Mouse (Mus musculus) layer of hippocampus, adult 11-12 months (tissue): ENCODE measurements around the gene Gnmt.

Source experiments
- DNase-seq: peaks from one replicate; pipeline ENCODE4 v3.0.0; 2022; ENCODE audit warnings: low spot score

The Gnmt gene

DNA sequence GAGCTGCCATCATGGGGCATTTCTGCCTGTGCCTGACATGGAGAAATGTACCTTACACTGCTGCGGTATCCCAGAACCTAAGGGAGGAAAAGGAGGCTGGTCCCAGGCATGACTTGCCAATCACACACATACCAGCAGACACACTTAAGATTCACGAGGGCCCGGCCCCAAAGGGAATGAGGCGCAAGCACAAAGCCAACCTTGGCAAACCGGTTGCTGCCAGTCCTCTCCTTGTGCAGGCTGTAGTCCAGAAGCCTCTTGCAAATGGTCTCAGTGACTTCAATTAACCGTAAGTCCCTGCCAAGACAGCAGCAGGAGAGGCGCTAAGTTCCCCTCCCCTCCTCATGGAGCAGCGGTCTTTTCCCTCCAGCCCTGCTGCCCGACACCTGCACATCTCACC is 14.0 kb upstream of the Gnmt start:
- no peak for DNase-seq

DNA sequence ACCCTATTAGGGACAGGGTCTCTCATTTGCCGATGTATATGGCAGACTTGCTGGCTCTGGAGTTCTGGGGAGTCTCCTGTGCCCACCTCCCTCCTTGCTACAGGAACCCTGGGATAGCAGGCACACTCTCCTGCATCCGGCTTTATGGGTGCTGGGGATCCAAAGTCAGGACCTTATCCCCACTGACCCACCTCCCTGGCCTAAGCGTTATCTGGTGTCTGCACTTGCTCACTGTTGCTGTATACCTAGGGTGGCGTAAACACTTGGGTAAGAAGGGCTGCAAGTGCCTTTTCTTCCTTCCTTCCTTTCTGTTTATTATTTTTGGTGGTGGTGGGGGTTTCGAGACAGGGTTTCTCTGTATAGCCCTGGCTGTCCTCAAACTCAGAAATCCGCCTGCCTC is 12.3 kb upstream of the Gnmt start:
- DNase-seq = no peak

DNA sequence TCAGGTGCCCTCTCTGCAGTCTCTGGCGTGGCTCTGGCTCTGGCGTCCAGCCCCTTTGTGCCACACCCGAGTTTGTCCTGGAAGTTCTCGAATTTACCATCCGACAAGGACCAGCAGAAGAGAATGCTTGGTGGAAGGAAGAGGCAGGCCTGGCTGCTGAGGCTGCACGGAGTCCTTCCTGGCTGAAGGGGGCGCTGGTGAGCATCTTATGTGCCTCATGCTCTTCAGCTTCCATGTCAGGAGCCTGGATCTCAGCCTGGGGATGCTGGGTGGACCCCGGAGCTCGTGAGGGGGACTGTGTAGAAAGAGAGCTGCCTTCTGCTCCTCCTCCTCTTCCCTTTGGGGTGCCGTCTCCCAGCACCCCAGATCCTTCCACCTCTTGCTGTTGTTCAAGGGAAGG is 7.2 kb upstream of the Gnmt start:
- peak; percentile 31 for DNase-seq

DNA sequence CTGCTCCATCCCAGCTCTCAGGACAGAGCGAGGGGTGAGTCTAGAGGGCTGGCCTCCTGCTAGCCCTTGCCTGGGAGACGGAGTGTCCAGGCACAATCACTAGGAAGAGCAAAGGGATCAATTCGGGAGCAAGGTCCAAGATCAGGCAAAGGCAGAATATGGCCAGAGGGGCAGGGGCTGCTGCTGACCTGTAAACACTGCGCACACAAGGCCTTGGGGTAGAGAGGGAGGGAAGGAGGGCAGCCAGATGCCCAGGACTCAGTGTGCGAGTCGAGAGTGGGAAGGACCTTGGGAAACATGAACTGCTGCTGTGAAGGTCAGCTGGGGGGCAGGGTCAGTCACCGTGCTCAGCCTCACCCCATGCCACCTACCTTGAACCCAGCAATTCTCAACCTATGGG is 6.3 kb upstream of the Gnmt start:
- DNase-seq = no peak

DNA sequence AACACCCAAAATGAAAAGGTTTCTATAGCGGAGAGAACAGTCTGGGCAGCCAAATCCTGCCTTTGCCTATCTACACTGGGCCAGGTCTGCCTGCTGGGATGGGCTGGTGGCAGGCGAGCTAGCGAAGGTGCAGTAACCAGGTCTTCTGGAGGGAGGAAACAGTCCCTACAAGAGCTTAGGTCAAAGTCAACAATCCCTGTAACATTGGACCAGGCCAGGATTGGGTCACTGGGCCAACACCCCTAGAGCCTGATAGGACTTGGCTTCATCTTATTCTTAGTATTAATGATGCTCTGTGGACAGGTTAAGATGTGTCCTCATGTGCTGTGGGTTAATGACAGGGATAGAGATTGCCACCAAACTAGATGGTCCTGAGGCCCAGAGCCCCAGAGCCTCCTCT is 5.1 kb upstream of the Gnmt start:
- DNase-seq = no peak

DNA sequence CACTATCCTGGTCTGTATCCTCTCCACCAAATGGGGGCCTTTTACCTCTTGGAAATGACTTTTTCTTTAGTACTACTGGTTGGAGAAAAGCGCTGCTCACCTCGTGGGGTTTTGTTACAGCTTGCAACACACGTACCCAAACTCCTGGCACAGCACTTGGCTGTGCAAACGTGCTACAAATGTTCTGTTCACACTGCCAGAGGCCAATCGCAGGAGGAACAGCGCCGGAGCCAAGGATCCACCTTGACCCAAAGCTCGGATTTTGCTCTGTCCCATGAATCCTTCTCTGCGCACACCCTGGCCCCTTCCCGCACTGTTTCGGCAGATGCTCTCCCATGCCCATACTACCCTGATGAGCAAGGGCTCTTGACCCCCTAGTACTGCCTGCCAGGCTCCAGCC is 472 bp downstream of the Gnmt start:
- DNase-seq = no peak

DNA sequence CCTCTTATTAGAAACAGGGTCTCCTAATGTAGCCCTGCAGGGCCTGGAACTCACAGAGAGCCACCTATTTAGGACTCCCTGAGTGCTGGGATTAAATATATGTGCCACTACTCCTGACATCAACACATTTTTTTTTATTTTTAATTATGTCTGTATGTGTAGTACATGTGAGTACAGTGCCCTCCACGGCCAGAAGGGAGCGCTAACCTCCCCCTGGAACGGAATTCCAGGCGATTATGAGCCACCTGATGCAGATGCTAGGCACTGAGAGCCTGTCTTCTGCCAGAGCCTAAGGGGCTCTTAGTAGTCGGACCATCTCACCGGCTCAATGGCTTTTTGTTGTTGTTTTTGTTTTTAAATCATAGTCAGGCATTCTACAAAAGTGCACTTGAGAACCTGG is 947 bp downstream of the Gnmt start:
- no peak for DNase-seq

DNA sequence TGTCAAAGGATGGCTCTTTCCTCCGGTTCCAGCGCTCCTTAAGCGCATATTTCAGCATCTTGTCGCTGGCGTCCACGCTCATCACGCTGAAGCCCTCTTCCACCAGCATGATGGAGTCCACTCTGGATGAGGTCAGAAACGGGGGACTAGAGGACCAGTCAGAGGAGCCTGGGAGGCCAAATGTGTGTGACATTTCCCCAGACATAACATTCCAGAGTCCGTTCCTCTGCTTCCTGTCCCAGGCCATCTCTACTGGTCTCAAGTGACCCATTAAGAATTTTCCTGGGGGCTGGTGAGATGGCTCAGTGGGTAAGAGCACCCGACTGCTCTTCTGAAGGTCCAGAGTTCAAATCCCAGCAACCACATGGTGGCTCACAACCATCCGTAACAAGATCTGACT is 1.7 kb downstream of the Gnmt start:
- DNase-seq = no peak

DNA sequence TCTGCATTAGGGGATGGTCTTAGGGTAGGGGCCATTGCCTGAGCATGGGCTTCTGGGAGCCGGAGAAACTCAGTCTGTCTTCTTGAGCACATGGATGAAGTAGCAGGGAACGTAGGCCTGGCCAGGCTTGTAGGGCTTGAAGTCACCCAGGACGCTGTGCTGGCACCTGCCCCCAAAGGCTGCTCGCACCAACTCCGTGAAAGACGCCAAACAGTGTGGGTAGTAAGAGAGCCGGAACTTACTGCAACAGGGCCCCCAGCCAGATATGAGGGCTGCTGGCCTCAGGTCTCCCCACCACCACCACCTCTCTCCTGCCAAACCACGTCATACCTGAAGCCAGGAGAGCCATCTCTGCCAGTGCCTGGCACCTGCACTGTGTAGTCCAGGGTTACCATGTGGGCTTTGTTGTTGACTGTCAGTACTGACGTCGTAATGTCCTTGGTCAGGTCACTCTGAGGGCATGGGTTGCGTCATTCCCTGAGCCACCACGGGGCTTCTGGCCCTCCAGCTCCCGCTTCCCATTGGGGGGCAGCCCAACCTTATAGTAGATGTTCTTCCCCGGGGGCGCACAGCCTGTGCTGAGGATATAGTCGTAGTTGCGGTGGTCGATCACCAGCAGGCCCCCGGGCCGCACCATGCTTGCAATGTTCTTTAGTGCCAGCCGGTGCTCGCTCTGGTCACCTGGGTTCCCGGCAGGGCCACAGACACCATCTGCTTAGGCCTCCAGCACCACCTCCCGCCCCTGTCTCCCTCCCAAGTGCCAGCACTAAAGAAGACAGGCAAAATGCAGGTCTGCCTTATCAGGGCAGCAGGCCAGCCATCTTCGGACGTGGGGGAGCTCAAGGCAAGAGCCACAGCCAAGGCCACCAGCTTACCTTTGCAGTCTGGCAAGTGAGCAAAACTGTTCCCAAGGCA is 3.0 kb downstream of the Gnmt start:
- DNase-seq = no peak

DNA sequence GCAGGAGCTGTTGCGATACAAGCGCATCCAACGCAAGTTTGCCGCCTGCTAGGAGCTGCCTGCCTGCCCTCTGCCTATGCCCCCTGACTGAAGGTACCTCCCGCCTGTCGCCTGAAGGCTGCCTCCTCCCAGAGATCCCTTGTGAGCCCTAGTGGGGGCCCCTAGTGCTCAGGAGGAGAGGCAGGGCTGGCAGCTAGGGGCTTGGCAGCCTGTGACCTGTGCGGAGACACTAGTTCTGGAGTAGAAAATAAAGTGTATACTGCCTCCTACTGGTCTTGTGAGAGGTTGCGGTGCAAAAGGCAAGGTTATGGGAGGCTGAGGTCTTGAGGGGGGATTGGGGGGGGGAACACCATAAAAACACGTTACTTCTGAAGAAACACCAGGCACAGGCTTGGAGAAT is 3.7 kb downstream of the Gnmt start:
- no peak for DNase-seq

DNA sequence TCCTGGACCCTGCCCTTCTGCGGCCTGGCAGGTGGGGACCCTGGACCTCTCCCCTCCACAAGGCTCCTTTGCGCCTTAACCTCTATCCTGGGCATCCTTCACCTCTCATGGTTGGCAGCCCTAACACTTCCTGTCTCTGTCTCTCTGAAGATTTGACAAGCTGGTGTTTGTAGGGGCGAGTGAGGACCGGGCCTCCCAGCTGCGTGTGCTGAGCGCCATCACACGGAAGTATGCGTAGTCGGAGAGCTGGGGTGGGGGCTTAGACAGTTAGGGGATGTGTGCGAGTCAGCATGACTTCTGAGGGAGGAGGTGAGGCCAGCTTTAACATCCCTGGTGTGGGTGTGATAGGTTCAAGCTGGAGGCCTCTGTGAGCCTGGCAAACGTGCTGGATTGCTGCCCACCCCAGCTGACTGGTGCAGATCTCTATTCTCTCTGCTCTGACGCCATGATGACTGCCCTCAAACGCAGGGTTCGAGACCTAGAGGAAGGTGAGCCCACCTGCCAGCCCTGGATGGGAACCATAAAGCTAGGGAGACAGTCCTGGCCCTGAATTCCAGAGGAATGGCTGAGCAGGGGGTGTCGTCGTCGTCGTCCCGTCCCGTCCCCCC is 4.4 kb downstream of the Gnmt start:
- DNase-seq = no peak

DNA sequence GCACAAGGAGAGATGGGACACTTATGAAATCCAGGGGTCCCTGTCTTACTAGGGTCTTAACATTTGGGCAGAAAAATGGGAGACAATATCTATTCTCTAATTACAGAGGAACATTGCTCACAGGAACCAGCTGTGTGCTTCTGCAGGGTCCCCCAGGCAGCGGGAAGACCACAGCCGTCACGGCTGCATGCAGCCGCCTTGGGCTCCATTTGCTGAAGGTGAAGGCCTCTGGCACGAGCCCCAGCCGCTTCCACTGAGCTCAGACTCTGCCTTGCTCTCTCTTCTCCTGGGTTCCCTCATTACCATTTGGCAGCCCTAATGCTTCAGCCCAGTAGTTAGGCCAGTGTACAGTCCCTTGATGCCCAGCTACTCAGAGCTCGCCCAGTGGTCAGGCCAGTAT is 7.9 kb downstream of the Gnmt start:
- no peak for DNase-seq

DNA sequence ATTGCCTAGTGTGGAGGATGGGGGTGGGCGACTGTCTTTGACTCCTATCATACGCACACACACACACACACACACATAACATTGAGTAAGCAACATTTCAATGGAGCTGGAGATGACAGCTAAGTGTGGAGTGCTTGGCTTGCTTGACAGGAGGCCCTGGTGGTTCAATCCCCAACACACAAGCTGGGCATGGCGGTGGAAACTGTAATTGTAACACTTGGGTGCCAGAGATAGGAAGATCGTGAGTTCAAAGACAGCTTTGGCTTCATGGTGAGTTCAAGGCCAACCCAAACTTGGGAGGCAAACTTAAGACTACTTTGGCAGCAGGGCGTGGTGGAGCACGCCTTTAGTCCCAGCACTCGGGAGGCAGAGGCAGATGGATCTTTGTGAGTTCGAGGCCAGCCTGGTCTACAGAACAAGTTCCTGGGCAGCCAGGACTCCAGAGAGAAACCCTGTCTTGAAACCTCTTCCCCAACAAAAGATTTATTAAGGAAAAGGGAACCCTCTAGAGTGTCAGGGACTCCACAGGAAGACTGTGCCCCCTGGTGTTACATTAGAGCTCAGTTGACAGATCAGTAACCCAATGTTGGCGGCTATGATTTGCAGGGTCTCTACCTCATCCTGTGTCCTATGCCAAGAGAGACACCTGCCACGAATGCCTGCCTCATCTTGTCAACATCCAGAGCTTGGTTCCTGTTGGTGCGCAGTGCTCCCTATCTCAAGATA is 14.0 kb downstream of the Gnmt start:
- DNase-seq = no peak

DNA sequence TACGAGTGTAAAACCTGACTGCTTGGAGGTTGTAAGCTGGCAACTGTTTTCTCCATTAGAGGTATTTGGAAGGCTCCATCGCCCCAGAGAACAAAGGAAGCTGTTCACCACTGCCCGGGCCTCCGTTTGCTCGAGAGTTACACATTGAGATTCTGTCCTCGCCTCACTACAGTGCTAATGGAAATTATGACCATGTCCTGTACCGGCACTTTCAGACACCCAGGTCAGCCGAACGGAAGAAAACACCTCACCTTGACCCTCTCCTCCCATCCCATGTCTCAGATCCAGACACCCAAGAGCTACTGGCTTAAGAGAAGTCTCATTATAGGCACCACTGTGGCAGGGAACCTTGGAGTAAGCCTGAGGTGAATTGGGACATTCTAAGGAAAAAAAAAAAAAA is 15.1 kb downstream of the Gnmt start:
- DNase-seq = no peak

DNA sequence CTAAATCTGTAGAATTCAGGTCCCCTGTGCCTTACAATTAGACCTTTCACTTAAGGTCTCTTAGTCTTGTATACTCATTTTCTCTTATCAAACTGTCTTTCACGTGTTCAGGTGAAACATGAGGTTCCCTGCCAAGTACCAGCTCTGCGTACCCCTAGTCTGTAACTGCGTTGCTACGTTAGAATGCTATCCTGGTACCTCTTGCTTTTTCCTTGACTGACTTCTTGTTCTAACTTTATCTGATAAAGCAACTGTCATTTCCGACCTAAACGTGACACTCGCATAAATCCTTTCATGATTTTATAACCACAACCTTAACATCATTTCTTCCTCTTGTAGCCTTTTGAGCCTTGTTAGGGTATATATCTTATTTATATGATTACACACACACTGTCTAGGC is 16.5 kb downstream of the Gnmt start:
- DNase-seq = no peak

DNA sequence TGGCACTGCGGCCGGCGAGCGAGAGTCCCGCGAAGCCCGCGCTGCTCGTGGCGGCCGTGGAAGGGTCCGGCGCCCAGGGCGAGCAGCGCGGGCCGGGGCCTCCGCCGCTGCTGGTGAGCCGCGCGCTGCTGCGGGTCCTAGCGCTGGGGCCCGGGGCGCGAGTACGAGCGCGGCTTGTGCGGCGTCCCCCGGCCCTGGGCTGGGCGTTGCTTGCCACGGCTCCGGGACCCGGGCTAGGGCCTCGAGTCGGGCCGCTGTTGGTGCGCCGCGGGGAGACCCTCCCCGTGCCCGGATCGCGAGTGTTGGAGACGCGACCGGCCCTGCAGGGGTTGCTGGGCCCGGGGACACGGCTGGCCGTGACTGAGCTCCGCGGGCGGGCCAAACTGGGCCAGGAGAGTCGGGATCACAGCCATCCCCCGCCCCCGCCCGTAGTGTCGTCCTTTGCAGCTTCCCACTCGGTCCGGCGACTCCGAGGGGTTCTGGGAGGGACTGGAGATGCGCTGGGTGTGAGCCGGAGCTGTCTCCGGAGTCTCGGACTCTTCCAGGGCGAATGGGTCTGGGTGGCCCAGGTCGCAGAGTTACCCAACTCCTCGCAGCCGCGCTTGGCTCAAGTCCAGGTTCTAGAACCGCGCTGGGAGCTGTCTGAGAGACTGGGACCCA is 17.2 kb downstream of the Gnmt start:
- DNase-seq = no peak

DNA sequence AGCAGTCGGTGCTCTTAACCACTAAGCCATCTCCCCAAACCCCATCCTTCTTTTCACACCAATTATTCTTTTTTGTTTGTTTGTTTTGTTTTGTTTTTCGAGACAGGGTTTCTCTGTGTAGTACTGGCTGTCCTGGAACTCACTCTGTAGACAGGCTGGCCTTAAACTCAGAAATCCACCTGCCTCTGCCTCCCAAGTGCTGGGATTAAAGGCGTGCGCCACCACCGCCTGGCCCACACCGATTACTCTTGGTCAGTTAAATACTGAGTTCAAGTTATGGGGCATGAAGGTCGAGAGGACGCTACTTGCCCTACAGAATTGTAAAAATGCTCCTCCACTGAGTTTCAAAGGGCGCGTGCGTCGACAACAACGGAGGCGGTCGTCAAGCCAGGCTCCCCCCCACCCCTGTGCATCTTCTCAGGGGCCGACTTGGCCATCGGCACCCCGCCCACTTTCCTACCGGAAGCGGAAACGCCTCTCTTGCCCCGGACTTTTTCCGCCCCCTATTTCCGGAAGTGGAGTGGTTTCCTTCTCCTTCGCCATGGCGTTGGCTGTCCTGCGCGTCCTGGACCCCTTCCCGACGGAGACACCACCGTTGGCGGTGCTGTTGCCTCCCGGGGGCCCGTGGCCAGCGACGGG is 17.9 kb downstream of the Gnmt start, which contains the start of gene Pex6:
Pex6 (plus strand) TSS at position 505 of the 639 bp plus-strand sequence.
- DNase-seq = peak; percentile 93

DNA sequence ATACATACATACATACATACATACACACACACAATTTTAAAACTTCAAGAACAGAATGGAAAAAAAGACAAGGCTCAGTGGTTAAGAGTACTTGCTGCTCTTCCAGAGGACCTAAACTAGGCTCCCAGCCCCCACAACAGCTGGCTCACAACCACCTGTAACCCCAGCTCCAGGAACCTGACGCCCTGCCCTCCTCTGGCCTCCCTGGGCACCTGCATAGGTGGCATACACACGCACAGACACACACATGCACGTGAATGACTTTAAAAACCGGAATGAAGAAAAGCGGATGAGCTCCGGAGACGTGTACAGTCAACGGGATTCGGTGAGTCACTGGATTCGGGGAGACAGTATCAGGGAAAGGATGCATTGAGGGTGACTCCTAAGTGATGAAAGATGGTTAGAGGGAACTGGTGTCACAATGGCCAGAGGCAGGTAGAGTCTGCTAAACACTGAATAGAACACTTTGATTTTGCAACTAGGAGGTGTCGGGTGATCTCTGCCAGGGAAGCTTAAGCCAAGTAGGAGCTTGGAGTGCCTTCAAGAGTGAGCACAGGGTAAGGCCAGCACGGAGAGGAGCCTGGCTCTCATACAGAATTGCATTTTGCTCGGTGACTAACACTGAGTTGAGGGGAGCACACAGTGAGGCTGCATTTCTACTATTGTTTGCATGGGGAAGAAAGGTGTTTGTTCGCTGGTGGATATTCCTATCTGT is 22.4 kb downstream of the Gnmt start:
- no peak for DNase-seq

DNA sequence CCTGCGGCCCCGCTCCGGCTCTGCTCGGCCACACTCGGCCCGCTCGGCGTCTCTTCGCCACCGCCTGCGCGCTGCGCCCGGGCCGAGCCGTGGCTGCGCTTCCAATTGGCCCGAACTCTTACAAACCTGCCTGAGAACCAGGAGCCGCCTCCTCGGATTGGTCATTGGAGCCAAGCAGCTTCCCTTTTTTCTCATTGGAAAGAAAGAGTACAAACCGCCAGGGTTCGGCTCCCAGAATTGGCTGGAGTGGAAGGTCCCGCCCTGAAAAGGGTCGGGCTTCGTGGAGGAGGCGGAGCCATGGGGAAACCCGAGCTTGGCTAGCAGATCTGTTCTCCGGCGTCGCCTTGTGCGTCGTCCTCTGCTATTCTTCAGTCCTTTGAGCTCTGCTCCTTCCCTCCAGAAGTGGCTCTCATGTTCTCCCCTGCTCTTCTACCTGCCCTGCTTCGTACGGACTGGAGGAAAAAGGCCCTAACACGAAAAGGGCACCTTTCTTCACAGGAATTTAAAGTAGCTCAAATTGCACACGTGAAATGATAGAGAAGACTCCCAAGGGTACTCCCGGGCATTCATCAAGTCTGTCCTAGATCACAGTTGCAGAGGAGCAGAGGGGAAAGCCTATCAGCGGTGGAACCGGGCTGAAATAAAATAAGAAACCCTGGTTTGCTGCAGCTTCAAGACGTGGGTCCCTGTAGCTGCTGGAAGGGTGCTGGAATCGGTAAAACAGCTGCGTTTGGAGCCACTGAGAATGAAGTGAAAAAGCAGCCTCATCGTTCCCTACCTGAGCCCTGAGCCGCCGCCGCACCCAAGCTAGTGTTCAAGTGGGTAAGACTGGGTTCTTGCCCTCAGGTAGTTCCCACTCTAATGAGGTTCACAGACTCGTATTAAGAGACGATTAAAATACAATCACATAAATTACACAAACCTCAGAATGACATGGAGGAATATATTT is 23.8 kb downstream of the Gnmt start, which contains the start of gene Ppp2r5d:
Ppp2r5d (minus strand) TSS at position 225 of the 949 bp plus-strand sequence.
- peak; percentile 97 for DNase-seq
